Mouse (Mus musculus) kidney, postnatal 14 days (tissue): ENCODE measurements around the gene Opa3.

Experiments
- DNase-seq: peaks from one replicate; pipeline ENCODE4 v3.0.0; 2022; ENCODE audit warnings: mixed read lengths

The Opa3 gene

GRCm38 (mm10) chr7:19217492-19217891 is 10.6 kb upstream of the Opa3 start:
- DNase-seq = no peak

- peak; percentile 47 for DNase-seq
Observed at GRCm38 (mm10) chr7:19217944-19218343, 10.2 kb upstream of the Opa3 start.

- DNase-seq = no peak
Observed at GRCm38 (mm10) chr7:19220061-19220460, 8.1 kb upstream of the Opa3 start.

- no peak for DNase-seq
Observed at GRCm38 (mm10) chr7:19222189-19222588, 5.9 kb upstream of the Opa3 start.

GRCm38 (mm10) chr7:19222875-19223274 is 5.3 kb upstream of the Opa3 start:
- DNase-seq = no peak

- DNase-seq = no peak
Observed at GRCm38 (mm10) chr7:19224933-19225332, 3.2 kb upstream of the Opa3 start.

- DNase-seq = peak; percentile 59
Observed at GRCm38 (mm10) chr7:19226817-19227797, 1.0 kb upstream of the Opa3 start.

- DNase-seq = no peak
Observed at GRCm38 (mm10) chr7:19228793-19229148, 637 bp downstream of the Opa3 start.

- no peak for DNase-seq
Observed at GRCm38 (mm10) chr7:19229404-19229803, 1.3 kb downstream of the Opa3 start.

GRCm38 (mm10) chr7:19230041-19230580 is 2.0 kb downstream of the Opa3 start:
- peak; percentile 44 for DNase-seq

GRCm38 (mm10) chr7:19230899-19231298 is 2.8 kb downstream of the Opa3 start:
- no peak for DNase-seq

- DNase-seq = peak; percentile 50
Observed at GRCm38 (mm10) chr7:19231849-19232248, 3.7 kb downstream of the Opa3 start.

GRCm38 (mm10) chr7:19234652-19235051 is 6.5 kb downstream of the Opa3 start:
- DNase-seq = no peak

- DNase-seq = no peak
Observed at GRCm38 (mm10) chr7:19235092-19235671, 7.0 kb downstream of the Opa3 start.

GRCm38 (mm10) chr7:19236411-19236810 is 8.3 kb downstream of the Opa3 start:
- no peak for DNase-seq

- no peak for DNase-seq
Observed at GRCm38 (mm10) chr7:19238344-19238743, 10.2 kb downstream of the Opa3 start.

- DNase-seq = peak; percentile 92
Observed at GRCm38 (mm10) chr7:19239423-19239822, 11.3 kb downstream of the Opa3 start.

GRCm38 (mm10) chr7:19239986-19240385 is 11.9 kb downstream of the Opa3 start:
- DNase-seq = no peak

GRCm38 (mm10) chr7:19240905-19241463 is 12.8 kb downstream of the Opa3 start:
- DNase-seq = no peak

GRCm38 (mm10) chr7:19242005-19242404 is 13.9 kb downstream of the Opa3 start:
- DNase-seq = no peak

- DNase-seq = no peak
Observed at GRCm38 (mm10) chr7:19243858-19244257, 15.7 kb downstream of the Opa3 start.

- no peak for DNase-seq
Observed at GRCm38 (mm10) chr7:19245083-19245482, 16.9 kb downstream of the Opa3 start.

GRCm38 (mm10) chr7:19246855-19247254 is 18.7 kb downstream of the Opa3 start:
- no peak for DNase-seq

GRCm38 (mm10) chr7:19247511-19247910 is 19.4 kb downstream of the Opa3 start:
- no peak for DNase-seq
